Comparison of ENCODE assay signal across 8 mouse cellular contexts in genomic region chr2:18799265-18799965, GRCm38 (mm10).
DNase-seq lines count a peak whose midpoint lies in the region; ATAC-seq and TF ChIP-seq lines count a peak whose summit lies in the region.

No protein-coding gene starts in this region.

- no peaks in the 10 kb centered on the region for H3K9me3 ChIP-seq in limb, embryonic 15.5 days
- H3K9me3 ChIP-seq in stomach, postnatal 0 days (ENCODE audit: control insufficient read depth, low read length), result no peaks in the 10 kb centered on the region

- H3K4me2 ChIP-seq in limb, embryonic 15.5 days, result peak overlapping the region; percentile 80
- peak overlapping the region; percentile 65 for H3K4me2 ChIP-seq in stomach, postnatal 0 days (replicated peaks; ENCODE audit: low read depth)

- no peak for TF ChIP-seq POLR2A in testis, adult 2 months (IDR thresholded peaks at IDR 0.05; ENCODE audit: control insufficient read depth, low read depth, low read length)

- no peak for TF ChIP-seq CTCF in testis, adult 2 months (IDR thresholded peaks at IDR 0.05; ENCODE audit: control insufficient read depth, insufficient read depth, insufficient replicate concordance, low read depth, low read length)
- TF ChIP-seq CTCF in stomach, postnatal 0 days (IDR thresholded peaks at IDR 0.05; ENCODE audit: low read depth), result no peak

- 11% methylated on average over 17 of the region's 17 CpGs for WGBS in limb, embryonic 15.5 days
- 22% methylated on average over 17 of the region's 17 CpGs for WGBS in stomach, postnatal 0 days

- peaks cover 6% of the 10 kb centered on the region for H3K27me3 ChIP-seq in testis, adult 2 months (ENCODE audit: control insufficient read depth, insufficient read depth, low read length)
- H3K27me3 ChIP-seq in limb, embryonic 15.5 days, result peaks cover 55% of the 10 kb centered on the region
- H3K27me3 ChIP-seq in stomach, postnatal 0 days (ENCODE audit: control insufficient read depth, insufficient read depth, low read length), result peaks cover 9% of the 10 kb centered on the region; the same call in 1 of the 2 replicates

- no peak for TF ChIP-seq EP300 in stomach, postnatal 0 days (optimal IDR thresholded peaks at IDR 0.05)

- no peak overlapping the region for H3K27ac ChIP-seq in testis, adult 2 months (ENCODE audit: control insufficient read depth, insufficient read depth, low read depth, low read length)
- H3K27ac ChIP-seq in limb, embryonic 15.5 days, result no peak overlapping the region
- H3K27ac ChIP-seq in stomach, postnatal 0 days (replicated peaks), result no peak overlapping the region

- peak overlapping the region; percentile 78 for H3K4me3 ChIP-seq in testis, adult 2 months (ENCODE audit: control insufficient read depth, low read depth, low read length)
- peak overlapping the region; percentile 40 for H3K4me3 ChIP-seq in limb, embryonic 15.5 days
- H3K4me3 ChIP-seq in stomach, postnatal 0 days (ENCODE audit: low read depth, low read length), result peak overlapping the region; percentile 40

- 0 out of 2 replicates have a peak overlapping the region, but pooled peaks have one; percentile 33 for H3K9ac ChIP-seq in limb, embryonic 15.5 days
- H3K9ac ChIP-seq in stomach, postnatal 0 days (ENCODE audit: low read length), result no peak overlapping the region

- DNase-seq in frontal cortex, postnatal 10 days (ENCODE audit: low spot score in 2 of 2), result no peak
- no peak for DNase-seq in testis, postnatal 14 days (ENCODE audit: low spot score)
- DNase-seq in stomach, postnatal 0 days (ENCODE audit: low spot score), result no peak
- DNase-seq in cerebellum, adult 9-10 months, result no peak
- DNase-seq in cerebellum, postnatal 25 days, result no peak

- ATAC-seq in frontal cortex, adult (ENCODE audit: low TSS enrichment), result peak; percentile 45
- no peak for ATAC-seq in limb, embryonic 15.5 days (ENCODE audit: insufficient number of reproducible peaks, low FRiP score, low TSS enrichment, low read depth)
- no peak; the same call in 1 of the 2 replicates for ATAC-seq in stomach, postnatal 0 days (ENCODE audit: low FRiP score, low TSS enrichment)

- H3K36me3 ChIP-seq in testis, adult 2 months (ENCODE audit: control insufficient read depth, insufficient read depth, low read length), result no peaks in the 10 kb centered on the region
- no peaks in the 10 kb centered on the region for H3K36me3 ChIP-seq in limb, embryonic 15.5 days
- no peaks in the 10 kb centered on the region for H3K36me3 ChIP-seq in stomach, postnatal 0 days (ENCODE audit: control insufficient read depth, insufficient read depth, low read length)

- peaks cover 14% of the 10 kb centered on the region for H3K4me1 ChIP-seq in testis, adult 2 months (ENCODE audit: control insufficient read depth, insufficient read depth, low read length)
- H3K4me1 ChIP-seq in limb, embryonic 15.5 days, result peaks cover 23% of the 10 kb centered on the region
- peaks cover 5% of the 10 kb centered on the region; the same call in 1 of the 2 replicates for H3K4me1 ChIP-seq in stomach, postnatal 0 days (replicated peaks; ENCODE audit: control insufficient read depth, insufficient read depth)
